Mouse (Mus musculus) midbrain, embryonic 14.5 days (tissue): Measurements from ENCODE around the gene Usp10. TPM values are rescaled to one million over a fixed set of nuclear protein-coding genes. Genes with fewer than 3 reads are reported as not detected.
A peak's percentile ranks its signal among the peaks of the same experiment; 100 is the strongest.

ENCODE experiments used
- ATAC-seq: fragments of 200-750 bp; cut with Nextera tagmentation; 2 replicates; pipeline ENCODE4 v1.8.0; 2017; ENCODE audit warnings: moderate number of reproducible peaks, moderate library complexity; ENCODE audit not compliant: low FRiP score, low TSS enrichment
- DNase-seq: peaks from one replicate; pipeline ENCODE4 v3.0.0-alpha.2; 2015
- H3K27ac ChIP-seq: fragments of 300-500 bp; sonication (generic); replicated peaks from 2 replicates; pipeline ENCODE4 v1.5.1; 2014; ENCODE audit warnings: mild to moderate bottlenecking, low read depth, low read length, moderate library complexity
- H3K27me3 ChIP-seq: fragments of 300-500 bp; sonication (generic); 2 replicates; pipeline ENCODE4 v1.6.1; 2014; ENCODE audit warnings: low read length, control low read depth, mixed read lengths; ENCODE audit not compliant: control insufficient read depth, insufficient read depth
- H3K36me3 ChIP-seq: fragments of 300-500 bp; sonication (generic); 2 replicates; pipeline ENCODE4 v1.6.1; 2014; ENCODE audit warnings: low read length, control low read depth; ENCODE audit not compliant: control insufficient read depth, insufficient read depth
- H3K4me1 ChIP-seq: fragments of 300-500 bp; sonication (generic); 2 replicates; pipeline ENCODE4 v1.6.1; 2014; ENCODE audit warnings: mild to moderate bottlenecking, antibody characterized with exemption, low read length, control low read depth; ENCODE audit not compliant: control insufficient read depth, insufficient read depth
- H3K4me2 ChIP-seq: fragments of 300-500 bp; sonication (generic); 2 replicates; pipeline ENCODE4 v1.6.1; 2014; ENCODE audit warnings: mild to moderate bottlenecking, low read length, moderate library complexity
- H3K4me3 ChIP-seq: fragments of 300-500 bp; sonication (generic); replicated peaks from 2 replicates; pipeline ENCODE4 v1.5.1; 2014; ENCODE audit warnings: low read depth, low read length
- H3K9ac ChIP-seq: fragments of 300-500 bp; sonication (generic); replicated peaks from 2 replicates; pipeline ENCODE4 v1.6.1; 2014; ENCODE audit warnings: mild to moderate bottlenecking, low read length, moderate library complexity
- H3K9me3 ChIP-seq: fragments of 300-500 bp; sonication (generic); 2 replicates; pipeline ENCODE4 v1.6.1; 2016; ENCODE audit warnings: low read length, control low read depth, mixed read lengths; ENCODE audit not compliant: control insufficient read depth
- WGBS: fragments of 180-500 bp; shearing (Covaris S2); extraction: QIAGEN DNeasy Blood & Tissue Kit; methylation state at CpG from one replicate; pipeline ENCODE4 v1.1.7; 2014; 5-methylcytosine and 5-hydroxymethylcytosine counted together
- polyA plus RNA-seq: library from polyadenylated mRNA; unstranded; fragments of >200 nt; fragmentation: Nextera tagmentation; extraction: Ambion mirVana; gene quantifications from 2 replicates; pipeline ENCODE4 v1.2.1, GENCODE M21; 2014

Gene Usp10
- polyA plus RNA-seq, 1 experiment from 2014 or later = 106 TPM

DNA sequence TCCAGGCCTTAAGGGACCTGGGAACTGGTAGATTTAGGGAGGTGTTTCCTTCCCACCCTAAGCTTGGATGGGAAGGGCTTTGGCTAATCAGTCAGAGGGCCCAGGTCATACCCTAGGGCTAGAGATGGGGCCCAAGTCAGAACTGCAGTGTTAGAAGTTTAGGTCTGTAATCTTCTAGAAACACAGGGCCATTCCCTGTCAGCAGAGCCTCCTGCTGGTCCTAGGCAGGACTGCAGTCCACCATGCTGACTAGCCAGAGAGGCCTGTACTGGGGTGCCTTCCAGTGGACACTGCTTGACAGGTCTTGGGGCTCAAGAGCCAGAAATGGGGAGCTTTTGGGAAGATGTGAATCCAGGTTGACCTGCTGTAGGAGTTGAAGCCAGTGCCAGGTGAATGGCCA lies 73.9 kb downstream of the Usp10 start:
- Histone ChIP-seq H3K36me3 (no peaks in the 10 kb centered on the region), H3K4me3 (no peak overlapping the region), H3K9ac (no peak overlapping the region), H3K9me3 (no peaks in the 10 kb centered on the region), H3K27me3 (no peaks in the 10 kb centered on the region), H3K4me2 (no peak overlapping the region), H3K4me1 (no peaks in the 10 kb centered on the region), H3K27ac (no peak overlapping the region)
- DNase-seq (no peak), ATAC-seq (no peak)

- WGBS = 64% methylated on average over 5 of the region's 5 CpGs
- H3K27ac ChIP-seq = no peak overlapping the region
- ATAC-seq (no peak), DNase-seq (no peak)
- no peak overlapping the region for H3K4me3 ChIP-seq
- H3K4me2 ChIP-seq = no peak overlapping the region
- no peaks in the 10 kb centered on the region for H3K36me3 ChIP-seq
- H3K4me1 ChIP-seq = no peaks in the 10 kb centered on the region
- H3K9ac ChIP-seq = no peak overlapping the region
- peaks cover 3% of the 10 kb centered on the region; the same call in 1 of the 2 replicates for H3K27me3 ChIP-seq
- no peaks in the 10 kb centered on the region for H3K9me3 ChIP-seq
Measured at GRCm38 (mm10) chr8:119986174-119986573, 76.0 kb downstream of the Usp10 start.

- no peak overlapping the region for H3K27ac ChIP-seq
- 76% methylated on average over 15 of the region's 15 CpGs for WGBS
- H3K27me3 ChIP-seq = peaks cover 21% of the 10 kb centered on the region
- H3K9ac ChIP-seq = no peak overlapping the region
- no peaks in the 10 kb centered on the region for H3K9me3 ChIP-seq
- H3K36me3 ChIP-seq = no peaks in the 10 kb centered on the region
- ATAC-seq = no peak
- H3K4me2 ChIP-seq = no peak overlapping the region
- H3K4me3 ChIP-seq = no peak overlapping the region
- H3K4me1 ChIP-seq = no peaks in the 10 kb centered on the region
- DNase-seq = no peak
Measured at GRCm38 (mm10) chr8:119988087-119988486, 77.9 kb downstream of the Usp10 start.

DNA sequence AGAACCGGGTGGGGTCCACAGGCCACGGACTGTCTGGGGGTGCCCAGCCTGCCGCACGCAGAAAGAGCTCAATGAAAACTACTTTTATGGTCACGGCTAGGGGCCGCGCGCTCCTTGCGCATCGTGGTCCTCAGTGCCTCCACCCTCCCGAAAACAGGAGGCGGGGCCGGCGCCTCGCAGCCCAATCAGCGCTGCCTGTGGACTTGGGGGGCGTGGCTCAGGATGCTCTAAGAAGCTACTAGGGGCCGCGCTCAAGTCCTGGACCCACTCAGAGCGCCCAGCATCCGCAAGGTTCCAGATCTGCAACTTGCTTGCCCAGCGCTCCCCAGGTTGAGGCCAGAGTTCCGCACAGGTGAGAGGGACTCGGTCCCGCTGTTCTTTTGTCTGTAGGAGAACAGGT lies 82.1 kb downstream of the Usp10 start, which contains the start of gene Crispld2:
Gene Crispld2, plus strand, starts transcription at position 190 of the 400 bp plus-strand sequence.
- peak; percentile 79 for ATAC-seq

GRCm38 (mm10) chr8:119994114-119994513 lies 84.0 kb downstream of the Usp10 start:
- H3K9ac ChIP-seq = no peak overlapping the region
- H3K4me3 ChIP-seq = no peak overlapping the region
- no peak overlapping the region for H3K27ac ChIP-seq
- no peak overlapping the region for H3K4me2 ChIP-seq
- H3K36me3 ChIP-seq = no peaks in the 10 kb centered on the region
- H3K4me1 ChIP-seq = no peaks in the 10 kb centered on the region
- ATAC-seq (no peak), DNase-seq (no peak)
- H3K27me3 ChIP-seq = peaks cover 33% of the 10 kb centered on the region
- H3K9me3 ChIP-seq = no peaks in the 10 kb centered on the region
- WGBS = 82% methylated on average over 7 of the region's 7 CpGs

More for the DNA sequence above, 82.1 kb downstream of the Usp10 start, which contains the start of gene Crispld2:
- Histone ChIP-seq H3K9me3 (no peaks in the 10 kb centered on the region), H3K27me3 (peaks cover 33% of the 10 kb centered on the region), H3K9ac (no peak within 1 kb of the TSS), H3K4me1 (no peaks in the 10 kb centered on the region), H3K36me3 (no peaks in the 10 kb centered on the region), H3K4me2 (peak within 1 kb of the TSS; percentile 57), H3K27ac (no peak within 1 kb of the TSS), H3K4me3 (peak within 1 kb of the TSS; percentile 26)
- WGBS = under 1% methylated on average over 25 of the region's 25 CpGs
- peak; percentile 90 for DNase-seq

DNA sequence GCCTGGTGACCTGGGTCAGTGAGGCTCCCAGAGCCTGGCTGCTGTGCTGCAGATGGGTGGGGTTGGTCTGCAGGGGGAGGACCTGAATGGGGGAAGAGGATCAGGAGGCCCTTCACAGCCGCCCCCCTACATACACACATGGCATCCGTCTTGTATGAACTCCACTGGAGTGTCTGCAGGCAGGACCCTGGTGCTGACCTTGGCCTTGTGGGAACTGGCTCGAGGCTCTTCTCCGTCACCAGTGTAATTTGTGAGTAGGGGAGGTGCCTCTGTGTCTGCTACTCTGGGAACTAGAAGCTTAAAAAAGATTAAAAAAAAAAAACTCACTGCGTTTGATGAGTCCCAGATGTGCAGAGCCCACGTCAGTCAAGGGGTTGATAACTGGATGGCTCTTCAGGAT lies 84.4 kb downstream of the Usp10 start:
- 75% methylated on average over 6 of the region's 6 CpGs for WGBS
- DNase-seq = no peak
- no peak overlapping the region for H3K4me3 ChIP-seq

DNA sequence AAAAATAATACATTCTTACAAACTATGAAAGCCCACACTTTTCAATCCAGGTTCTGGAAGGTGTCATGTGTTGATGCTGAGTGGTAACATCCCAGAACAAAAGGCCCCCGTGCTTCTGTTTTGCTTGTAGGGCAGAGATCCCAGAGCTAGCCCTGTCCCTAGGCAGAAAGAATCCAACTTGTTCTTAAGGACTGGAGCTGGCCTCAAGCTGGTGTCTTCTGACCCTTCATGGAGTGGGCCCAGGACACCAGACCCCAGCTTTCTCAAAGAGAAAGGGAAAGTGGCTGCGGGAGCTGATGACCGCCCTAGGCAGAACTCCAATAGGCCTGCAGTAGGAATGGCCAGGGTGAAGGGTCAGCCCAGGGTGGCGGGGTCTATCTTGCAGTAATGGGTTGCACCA lies 87.1 kb downstream of the Usp10 start:
- no peaks in the 10 kb centered on the region for H3K36me3 ChIP-seq
- no peak overlapping the region for H3K4me3 ChIP-seq
- ATAC-seq = no peak
- no peak overlapping the region for H3K27ac ChIP-seq
- H3K9ac ChIP-seq = no peak overlapping the region
- H3K4me2 ChIP-seq = no peak overlapping the region
- WGBS = 89% methylated on average over 4 of the region's 4 CpGs
- no peaks in the 10 kb centered on the region for H3K4me1 ChIP-seq
- peaks cover 19% of the 10 kb centered on the region for H3K27me3 ChIP-seq
- H3K9me3 ChIP-seq = no peaks in the 10 kb centered on the region
- DNase-seq = no peak

More for the DNA sequence above, 84.4 kb downstream of the Usp10 start:
- no peak for ATAC-seq
- Histone ChIP-seq H3K9me3 (no peaks in the 10 kb centered on the region), H3K4me1 (no peaks in the 10 kb centered on the region), H3K36me3 (no peaks in the 10 kb centered on the region), H3K4me2 (no peak overlapping the region), H3K27ac (no peak overlapping the region), H3K9ac (no peak overlapping the region), H3K27me3 (peaks cover 33% of the 10 kb centered on the region)

DNA sequence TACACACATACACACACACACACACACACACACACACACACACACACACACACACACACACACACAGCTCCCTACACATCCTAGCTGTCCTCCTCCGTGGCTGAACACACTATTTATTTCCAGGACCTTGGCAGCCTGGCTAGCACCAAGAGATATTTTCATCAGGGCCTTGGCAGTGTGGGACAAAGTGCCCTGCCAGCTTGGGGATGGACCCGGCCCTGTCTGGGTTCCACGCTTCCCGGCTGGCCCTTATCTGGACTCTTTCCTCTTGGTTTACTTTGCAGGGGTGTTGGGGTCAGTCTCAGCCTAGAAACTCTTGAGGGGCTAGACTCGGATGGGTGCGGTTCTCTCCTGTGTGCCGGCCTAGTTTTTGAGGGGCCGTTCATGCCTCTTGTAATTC lies 90.3 kb downstream of the Usp10 start:
- no peak for DNase-seq
- Histone ChIP-seq H3K9ac (no peak overlapping the region), H3K9me3 (no peaks in the 10 kb centered on the region), H3K36me3 (no peaks in the 10 kb centered on the region), H3K4me2 (no peak overlapping the region), H3K4me3 (no peak overlapping the region), H3K4me1 (peaks cover 8% of the 10 kb centered on the region), H3K27me3 (no peaks in the 10 kb centered on the region), H3K27ac (no peak overlapping the region)
- 80% methylated on average over 8 of the region's 8 CpGs for WGBS
- no peak for ATAC-seq

- no peak overlapping the region for H3K9ac ChIP-seq
- H3K4me1 ChIP-seq = peaks cover 8% of the 10 kb centered on the region
- ATAC-seq = no peak
- DNase-seq = peak; percentile 57
- H3K27me3 ChIP-seq = no peaks in the 10 kb centered on the region
- H3K27ac ChIP-seq = no peak overlapping the region
- no peak overlapping the region for H3K4me3 ChIP-seq
- 58% methylated on average over 7 of the region's 7 CpGs for WGBS
- H3K4me2 ChIP-seq = no peak overlapping the region
- no peaks in the 10 kb centered on the region for H3K36me3 ChIP-seq
- no peaks in the 10 kb centered on the region for H3K9me3 ChIP-seq
Measured at GRCm38 (mm10) chr8:120001712-120002111, 91.6 kb downstream of the Usp10 start.
